Mouse (Mus musculus): ENCODE data around the gene Usp20. TPM values are rescaled to one million over a fixed set of nuclear protein-coding genes. Genes with fewer than 3 reads are reported as not detected.

Gene Usp20
- total RNA-seq, 1 experiment from 2014 or later: 31.3 TPM

Other genes with a start within 250 kb of the Usp20 start
- 5.0 and 5.9 TPM in 2 replicates for gene 1700001O22Rik, start 178.6 kb upstream of the Usp20 start, total RNA-seq (2021)
- 46.1 and 57.5 TPM in 2 replicates for gene Ntmt1, start 174.5 kb upstream of the Usp20 start, total RNA-seq (2021)
- gene Asb6, start 151.9 kb upstream of the Usp20 start, total RNA-seq (2021): 29.2 and 31.5 TPM in 2 replicates
- 0.76 TPM in 1 of 2 replicates, not detected in the other for gene Prrx2, start 147.3 kb upstream of the Usp20 start, total RNA-seq (2021)
- gene Ptges, start 52.4 kb upstream of the Usp20 start, total RNA-seq (2021): 15.8 and 16.7 TPM in 2 replicates
- gene Tor1b, start 29.3 kb upstream of the Usp20 start, total RNA-seq (2021): 53.5 and 59.8 TPM in 2 replicates
- 42.7 and 53.0 TPM in 2 replicates for gene Tor1a, start 14.3 kb upstream of the Usp20 start, total RNA-seq (2021)
- 46.9 TPM in 2 replicates for gene BC005624, start 78 bp upstream of the Usp20 start, total RNA-seq (2021)
- gene Fnbp1, start 159.7 kb downstream of the Usp20 start, total RNA-seq (2021): 50.9 and 66.0 TPM in 2 replicates
- 54.1 and 63.6 TPM in 2 replicates for gene Gpr107, start 170.0 kb downstream of the Usp20 start, total RNA-seq (2021)